Mouse (Mus musculus): Measurements from ENCODE around the gene Chchd6.

Gene Chchd6

DNA sequence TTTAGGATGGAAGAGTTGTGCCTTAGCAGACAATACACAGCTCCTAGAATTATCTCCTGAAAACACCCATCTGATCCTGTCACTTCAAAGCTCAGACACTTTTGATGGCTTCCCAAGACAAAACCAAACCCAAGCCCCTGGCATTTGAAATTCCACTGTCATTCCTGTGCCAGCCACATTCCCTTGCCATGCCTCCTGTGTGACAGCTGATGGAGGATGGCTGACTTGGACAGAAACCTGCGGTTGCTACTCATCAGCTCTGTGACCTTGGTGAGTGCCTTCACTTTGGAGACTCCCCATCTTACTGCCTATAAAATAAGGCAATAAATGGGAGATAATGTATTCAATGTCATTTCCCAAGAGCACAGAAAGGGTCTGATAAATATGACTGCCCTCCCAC lies 195.9 kb downstream of the Chchd6 start:
- DNase-seq, result no peak

DNA sequence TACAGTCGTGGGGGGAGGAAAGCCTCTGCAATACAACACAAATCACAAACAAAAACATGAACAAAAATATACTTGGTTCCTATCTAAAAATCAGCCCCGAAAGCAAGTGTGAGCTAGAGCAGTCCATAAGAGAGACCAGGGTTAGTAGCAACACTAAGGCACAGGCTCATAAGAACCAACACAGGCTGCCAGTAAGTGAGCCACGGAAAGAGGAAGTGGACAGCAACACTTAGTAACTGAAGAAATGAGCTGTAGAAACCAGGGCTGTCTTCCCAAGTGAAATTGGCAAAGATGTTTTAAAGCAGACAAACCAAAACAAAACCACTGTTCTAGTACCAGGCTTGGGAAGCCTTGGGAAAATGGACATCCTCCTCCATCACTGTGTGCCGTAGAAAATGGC lies 197.5 kb downstream of the Chchd6 start:
- DNase-seq, result no peak

DNA sequence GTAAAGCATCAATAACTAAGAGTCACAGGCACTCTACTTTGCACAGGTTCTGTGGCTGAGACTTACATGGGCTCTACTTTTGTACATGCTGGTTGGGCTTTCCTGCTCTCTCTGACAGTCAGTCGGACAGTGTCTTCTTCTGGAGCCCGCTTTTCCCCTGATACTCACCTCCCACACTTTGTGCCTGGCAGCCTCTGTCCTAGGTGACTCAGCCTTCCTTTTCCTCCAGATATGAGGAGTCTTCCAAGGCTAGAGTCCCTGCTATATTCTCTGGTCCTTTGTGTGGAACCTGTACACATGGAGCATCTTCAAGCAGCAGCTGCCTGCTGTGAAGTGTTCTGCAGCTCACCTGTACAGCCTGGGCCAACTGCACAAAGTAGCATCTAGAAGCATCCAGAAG lies 201.6 kb downstream of the Chchd6 start:
- no peak for DNase-seq

- no peak for DNase-seq
Measured at GRCm38 (mm10) chr6:89392213-89392612, 203.2 kb downstream of the Chchd6 start.

DNA sequence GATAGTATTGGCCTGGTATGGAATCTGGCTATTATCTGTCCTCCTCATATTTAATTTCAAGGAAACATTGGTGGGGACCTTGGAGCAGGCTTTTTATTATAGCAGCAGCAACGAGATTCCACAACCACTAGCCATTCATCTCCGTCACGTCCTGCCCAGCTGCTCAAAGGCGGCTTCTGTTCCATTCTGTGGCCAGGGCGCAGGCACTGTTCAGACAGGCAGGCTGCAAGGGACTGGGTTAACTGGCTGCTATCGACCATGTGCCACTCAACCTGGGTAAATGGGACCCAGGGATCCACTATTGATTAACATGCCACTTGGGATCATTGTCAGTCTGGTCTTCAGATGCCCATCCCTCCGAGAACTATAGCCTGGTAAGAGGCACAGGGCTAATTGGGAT lies 205.7 kb downstream of the Chchd6 start:
- no peak for DNase-seq

DNA sequence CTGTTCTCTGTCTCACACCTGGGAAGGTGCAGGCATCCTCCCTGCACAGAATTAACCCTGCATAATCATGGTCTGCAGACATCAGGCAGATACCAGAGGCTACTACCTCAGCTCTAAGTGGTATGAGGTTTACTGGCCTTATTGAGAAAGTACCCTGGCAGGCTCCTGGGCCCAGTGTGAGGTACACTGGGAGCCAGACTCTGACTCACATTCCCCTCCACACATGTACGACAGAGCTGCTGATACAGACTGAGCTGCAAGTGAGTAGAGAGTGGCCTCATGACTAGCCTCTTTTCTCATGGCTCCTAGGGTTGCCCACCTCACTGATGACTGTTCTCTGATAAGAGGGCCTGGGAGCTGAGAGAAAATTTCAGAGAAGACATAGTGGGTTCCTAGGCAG lies 208.5 kb downstream of the Chchd6 start:
- DNase-seq, result no peak

- DNase-seq, result no peak
Measured at GRCm38 (mm10) chr6:89384699-89385098, 210.8 kb downstream of the Chchd6 start.

GRCm38 (mm10) chr6:89381851-89382250 lies 213.6 kb downstream of the Chchd6 start:
- DNase-seq, result no peak

- DNase-seq, result no peak
Measured at GRCm38 (mm10) chr6:89381172-89381571, 214.3 kb downstream of the Chchd6 start.

- no peak for DNase-seq
Measured at GRCm38 (mm10) chr6:89380751-89381150, 214.7 kb downstream of the Chchd6 start.

- no peak for DNase-seq
Measured at GRCm38 (mm10) chr6:89378264-89378663, 217.2 kb downstream of the Chchd6 start.

DNA sequence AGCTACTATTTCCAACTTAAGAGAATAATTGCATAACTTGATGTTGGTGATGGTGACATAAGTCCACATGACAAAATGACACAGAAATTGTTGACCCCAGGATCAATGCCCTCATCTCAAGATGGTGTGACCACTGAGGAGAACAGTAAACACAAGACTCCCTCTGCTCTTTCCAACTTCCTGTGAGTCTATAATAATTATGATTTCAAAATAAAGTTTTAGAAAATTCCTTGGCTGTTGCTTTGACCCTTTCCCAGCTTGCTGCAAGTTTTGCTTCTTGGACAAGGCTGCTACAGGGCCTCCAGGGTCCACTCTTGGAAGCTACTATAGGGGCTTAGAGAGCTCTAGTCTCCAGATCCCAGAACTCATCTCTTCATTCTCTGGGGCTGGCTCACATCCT lies 226.6 kb downstream of the Chchd6 start:
- no peak for DNase-seq

DNA sequence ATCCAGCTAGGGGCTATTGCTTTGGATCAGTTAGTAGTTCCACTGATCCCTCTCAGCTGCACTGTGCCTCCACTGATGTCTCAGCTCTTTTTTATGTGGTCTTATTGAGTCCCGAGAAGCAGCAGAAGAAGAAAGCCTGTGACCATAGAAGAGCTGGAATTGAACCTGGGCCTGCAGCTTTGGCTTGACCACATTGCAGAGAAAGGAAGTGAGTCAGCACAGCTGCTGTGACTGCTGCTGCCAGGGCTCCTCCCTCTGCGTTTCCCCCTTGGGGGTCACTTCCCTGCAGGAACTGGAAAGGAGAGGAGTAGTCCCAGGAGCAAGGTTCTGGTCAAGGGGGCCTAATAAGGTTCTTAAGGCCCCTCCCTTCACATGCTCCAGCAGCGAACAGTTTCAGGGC lies 231.1 kb downstream of the Chchd6 start:
- DNase-seq, result no peak

DNA sequence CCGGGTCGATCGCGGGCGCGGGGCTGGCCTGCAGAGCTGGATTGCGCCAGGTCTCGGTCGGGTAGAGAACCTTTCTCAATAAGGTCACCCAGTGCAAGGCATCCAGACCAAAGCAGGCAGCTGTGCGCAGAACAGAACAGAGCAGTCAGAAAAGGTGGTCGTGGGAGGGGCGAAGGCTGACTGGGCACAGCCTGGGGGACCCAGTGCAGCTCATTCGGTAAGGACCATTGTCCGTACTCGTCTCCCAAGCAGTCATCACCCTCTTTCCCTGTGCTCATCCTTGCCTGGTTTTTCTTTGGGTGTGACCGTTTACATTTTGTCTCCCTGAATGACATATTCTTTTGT lies 232.4 kb downstream of the Chchd6 start:
- DNase-seq, result no peak

GRCm38 (mm10) chr6:89362281-89363106 lies 233.0 kb downstream of the Chchd6 start, which contains the start of gene Plxna1:
Gene Plxna1, minus strand, starts transcription at chr6:89362620.
- peak; percentile 65 for DNase-seq

- peak; percentile 65 for DNase-seq
Measured at GRCm38 (mm10) chr6:89361418-89362280, 233.8 kb downstream of the Chchd6 start.

GRCm38 (mm10) chr6:89360709-89361417 lies 234.6 kb downstream of the Chchd6 start:
- no peak for DNase-seq

- DNase-seq, result no peak
Measured at GRCm38 (mm10) chr6:89359771-89360708, 235.4 kb downstream of the Chchd6 start.

GRCm38 (mm10) chr6:89359192-89359591 lies 236.3 kb downstream of the Chchd6 start:
- DNase-seq, result no peak

GRCm38 (mm10) chr6:89355661-89356060 lies 239.8 kb downstream of the Chchd6 start:
- no peak for DNase-seq

DNA sequence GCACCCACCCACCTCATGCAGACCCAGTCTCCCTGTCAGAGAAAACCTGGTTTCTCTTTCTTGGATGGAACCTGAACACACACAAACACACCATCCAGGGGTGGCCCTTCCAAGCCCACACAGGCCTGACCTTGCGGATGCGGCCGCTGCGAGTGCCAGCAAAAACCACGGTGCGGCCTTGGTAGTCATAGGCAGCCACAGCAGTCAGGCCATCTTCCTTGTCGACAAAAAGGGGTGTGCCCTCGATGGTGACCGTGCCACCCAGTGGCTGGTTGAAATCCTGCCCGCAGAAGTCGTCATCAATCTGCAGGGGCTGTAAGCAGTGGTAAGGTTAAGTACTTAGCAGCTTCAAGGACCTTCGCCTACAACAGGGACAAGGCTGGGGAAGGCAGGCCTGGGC lies 240.7 kb downstream of the Chchd6 start:
- no peak for DNase-seq

GRCm38 (mm10) chr6:89354076-89354475 lies 241.4 kb downstream of the Chchd6 start:
- DNase-seq, result no peak
